Mouse (Mus musculus) liver, postnatal 0 days (tissue): ENCODE results near the gene Klhl5. TPM values are rescaled to one million over a fixed set of nuclear protein-coding genes. Genes with fewer than 3 reads are reported as not detected.

ENCODE experiments used
- ATAC-seq: fragments of 200-750 bp; cut with Nextera tagmentation; 2 replicates; pipeline ENCODE4 v1.8.0; 2017; ENCODE audit warnings: mild to moderate bottlenecking, moderate library complexity
- DNase-seq: peaks from one replicate; pipeline ENCODE4 v3.0.0-alpha.2; 2016
- H3K27ac ChIP-seq: fragments of 300-500 bp; sonication (generic); 2 replicates; pipeline ENCODE4 v1.5.1; 2014; ENCODE audit warnings: antibody characterized with exemption, moderate library complexity, mild to moderate bottlenecking, low read depth
- H3K27me3 ChIP-seq: fragments of 300-500 bp; sonication (generic); 2 replicates; pipeline ENCODE4 v1.6.1; 2014; ENCODE audit warnings: low read length, control low read depth, mixed read lengths; ENCODE audit not compliant: insufficient read depth
- H3K36me3 ChIP-seq: fragments of 300-500 bp; sonication (generic); replicated peaks from 2 replicates; pipeline ENCODE4 v1.6.1; 2014; ENCODE audit warnings: mild to moderate bottlenecking, control low read depth, low read length, moderate library complexity, mixed read lengths; ENCODE audit not compliant: insufficient read depth
- H3K4me1 ChIP-seq: fragments of 300-500 bp; sonication (generic); 2 replicates; pipeline ENCODE4 v1.6.1; 2014; ENCODE audit warnings: antibody characterized with exemption, mild to moderate bottlenecking, control low read depth; ENCODE audit not compliant: insufficient read depth
- H3K4me2 ChIP-seq: fragments of 300-500 bp; sonication (generic); 2 replicates; pipeline ENCODE4 v1.6.1; 2014; ENCODE audit warnings: low read depth, mild to moderate bottlenecking, low read length, moderate library complexity, mixed read lengths
- H3K4me3 ChIP-seq: fragments of 300-500 bp; sonication (generic); 2 replicates; pipeline ENCODE4 v1.5.1; 2014; ENCODE audit warnings: low read depth, low read length
- H3K9ac ChIP-seq: fragments of 300-500 bp; sonication (generic); replicated peaks from 2 replicates; pipeline ENCODE4 v1.6.1; 2014; ENCODE audit warnings: mild to moderate bottlenecking, moderate library complexity
- H3K9me3 ChIP-seq: fragments of 300-500 bp; sonication (generic); 2 replicates; pipeline ENCODE4 v1.6.1; 2016; ENCODE audit warnings: mild to moderate bottlenecking, control low read depth, low read length, mixed read lengths
- CTCF ChIP-seq: sonication (generic); IDR thresholded peaks from 2 replicates; pipeline ENCODE4 v1.5.1; 2016; ENCODE audit warnings: antibody characterized with exemption, low read depth
- EP300 ChIP-seq: IDR thresholded peaks from 2 replicates; pipeline ENCODE4 v1.6.1; 2016; ENCODE audit warnings: antibody characterized with exemption, low read depth, mild to moderate bottlenecking
- WGBS: fragments of 180-500 bp; shearing (Covaris S2); extraction: QIAGEN DNeasy Blood & Tissue Kit; methylation state at CpG from one replicate; pipeline ENCODE4 v1.1.7; 2014; ENCODE audit not compliant: insufficient replicate concordance; 5-methylcytosine and 5-hydroxymethylcytosine counted together
- polyA plus RNA-seq: library from polyadenylated mRNA; unstranded; fragments of >200 nt; fragmentation: Nextera tagmentation; extraction: Ambion mirVana; gene quantifications from 2 replicates; pipeline ENCODE4 v1.2.1, GENCODE M21; 2015

Klhl5 gene
- polyA plus RNA-seq, 1 experiment from 2014 or later = 5.2 TPM

GRCm38 (mm10) chr5:65145499-65146101, 38.3 kb downstream of the Klhl5 start:
- H3K4me3 ChIP-seq = no peak overlapping the region
- DNase-seq (no peak), ATAC-seq (no peak)
- WGBS = 90% methylated on average over 9 of the region's 9 CpGs
- no peak overlapping the region for H3K27ac ChIP-seq
- peaks cover 31% of the 10 kb centered on the region for H3K36me3 ChIP-seq
- TF ChIP-seq EP300 = no peak
- TF ChIP-seq CTCF = no peak
- no peak overlapping the region for H3K9ac ChIP-seq
- no peaks in the 10 kb centered on the region for H3K27me3 ChIP-seq
- no peaks in the 10 kb centered on the region for H3K4me1 ChIP-seq
- H3K9me3 ChIP-seq = no peaks in the 10 kb centered on the region
- H3K4me2 ChIP-seq = no peak overlapping the region

GRCm38 (mm10) chr5:65146749-65147148, 39.4 kb downstream of the Klhl5 start:
- no peaks in the 10 kb centered on the region for H3K27me3 ChIP-seq
- no peak for TF ChIP-seq CTCF
- TF ChIP-seq EP300 = no peak
- no peaks in the 10 kb centered on the region for H3K4me1 ChIP-seq
- H3K36me3 ChIP-seq = peaks cover 25% of the 10 kb centered on the region
- H3K27ac ChIP-seq = no peak overlapping the region
- no peak overlapping the region for H3K4me3 ChIP-seq
- WGBS = 91% methylated on average over 6 of the region's 6 CpGs
- DNase-seq (no peak), ATAC-seq (no peak)
- H3K4me2 ChIP-seq = no peak overlapping the region
- no peaks in the 10 kb centered on the region for H3K9me3 ChIP-seq
- H3K9ac ChIP-seq = no peak overlapping the region

- no peak overlapping the region for H3K27ac ChIP-seq
- ATAC-seq = no peak
- H3K9ac ChIP-seq = no peak overlapping the region
- no peaks in the 10 kb centered on the region for H3K9me3 ChIP-seq
- H3K4me1 ChIP-seq = no peaks in the 10 kb centered on the region
- TF ChIP-seq EP300 (no peak), CTCF (no peak)
- 86% methylated on average over 6 of the region's 6 CpGs for WGBS
- H3K4me2 ChIP-seq = no peak overlapping the region
- peaks cover 23% of the 10 kb centered on the region for H3K36me3 ChIP-seq
- no peak overlapping the region for H3K4me3 ChIP-seq
- H3K27me3 ChIP-seq = no peaks in the 10 kb centered on the region
- no peak for DNase-seq
Measured at GRCm38 (mm10) chr5:65149706-65150105, 42.4 kb downstream of the Klhl5 start.

GRCm38 (mm10) chr5:65150376-65150955, 43.1 kb downstream of the Klhl5 start:
- Histone ChIP-seq H3K4me3 (no peak overlapping the region), H3K4me1 (no peaks in the 10 kb centered on the region), H3K9me3 (no peaks in the 10 kb centered on the region), H3K27me3 (no peaks in the 10 kb centered on the region), H3K27ac (no peak overlapping the region), H3K36me3 (peaks cover 19% of the 10 kb centered on the region), H3K9ac (no peak overlapping the region), H3K4me2 (no peak overlapping the region)
- whole genome bisulfite sequencing = 78% methylated on average over 8 of the region's 8 CpGs
- DNase-seq = no peak
- TF ChIP-seq CTCF (no peak), EP300 (no peak)
- no peak for ATAC-seq

DNA sequence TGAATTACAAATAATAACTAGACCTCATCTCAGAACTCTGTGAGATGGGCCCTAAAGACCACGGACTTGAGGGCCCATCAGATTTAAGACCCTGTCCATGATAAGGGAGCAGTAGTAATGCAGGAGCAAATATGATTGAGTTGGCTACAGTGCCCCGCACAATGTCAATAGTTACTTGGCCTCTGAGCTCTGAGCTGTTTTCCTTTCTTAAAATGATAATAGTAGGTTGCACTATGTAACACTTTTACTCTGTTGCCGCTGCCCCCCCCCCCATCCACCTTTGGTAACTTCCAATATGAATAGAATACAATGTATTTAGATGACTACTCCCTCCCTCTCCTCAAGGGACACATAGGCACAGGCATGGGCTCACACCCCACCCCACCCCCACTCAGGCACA, 43.9 kb downstream of the Klhl5 start:
- TF ChIP-seq CTCF (no peak), EP300 (no peak)
- no peak for ATAC-seq
- 66% methylated on average over 3 of the region's 3 CpGs for WGBS

GRCm38 (mm10) chr5:65151767-65152166, 44.4 kb downstream of the Klhl5 start:
- H3K4me3 ChIP-seq = no peak overlapping the region
- H3K4me2 ChIP-seq = no peak overlapping the region
- ATAC-seq (no peak), DNase-seq (no peak)
- TF ChIP-seq EP300 = no peak
- TF ChIP-seq CTCF = no peak
- no peaks in the 10 kb centered on the region for H3K27me3 ChIP-seq
- H3K9ac ChIP-seq = no peak overlapping the region
- WGBS = 81% methylated on average over 5 of the region's 5 CpGs
- no peaks in the 10 kb centered on the region for H3K4me1 ChIP-seq
- H3K9me3 ChIP-seq = no peaks in the 10 kb centered on the region
- peaks cover 16% of the 10 kb centered on the region for H3K36me3 ChIP-seq
- H3K27ac ChIP-seq = no peak overlapping the region

More for the DNA sequence above, 43.9 kb downstream of the Klhl5 start:
- no peak overlapping the region for H3K4me3 ChIP-seq
- H3K27me3 ChIP-seq = no peaks in the 10 kb centered on the region
- H3K9ac ChIP-seq = no peak overlapping the region
- no peak overlapping the region for H3K27ac ChIP-seq
- no peak overlapping the region for H3K4me2 ChIP-seq
- H3K4me1 ChIP-seq = no peaks in the 10 kb centered on the region
- no peaks in the 10 kb centered on the region for H3K9me3 ChIP-seq
- DNase-seq = no peak
- peaks cover 16% of the 10 kb centered on the region for H3K36me3 ChIP-seq
